Mouse (Mus musculus): ENCODE measurements around the gene Nmnat3.

Gene Nmnat3

GRCm38 (mm10) chr9:98354919-98355318 is 67.7 kb downstream of the Nmnat3 start:
- in situ Hi-C loops (cut with MboI): no loop called here

- in situ Hi-C loops (cut with MboI): no loop called here
Observed at GRCm38 (mm10) chr9:98361047-98361446, 73.8 kb downstream of the Nmnat3 start.

GRCm38 (mm10) chr9:98366075-98366474 is 78.8 kb downstream of the Nmnat3 start:
- in situ Hi-C loops (cut with MboI): no loop called here

- in situ Hi-C loops (cut with MboI): no loop called here
Observed at GRCm38 (mm10) chr9:98367333-98367962, 80.2 kb downstream of the Nmnat3 start.

- in situ Hi-C loops (cut with MboI): no loop called here
Observed at GRCm38 (mm10) chr9:98369707-98370106, 82.5 kb downstream of the Nmnat3 start.

GRCm38 (mm10) chr9:98373358-98373757 is 86.1 kb downstream of the Nmnat3 start:
- in situ Hi-C loops (cut with MboI): no loop called here

- in situ Hi-C loops (cut with MboI): no loop called here
Observed at GRCm38 (mm10) chr9:98374897-98375296, 87.7 kb downstream of the Nmnat3 start.

- in situ Hi-C loops (cut with MboI): no loop called here
Observed at GRCm38 (mm10) chr9:98375329-98376170, 88.3 kb downstream of the Nmnat3 start.

- in situ Hi-C loops (cut with MboI): no loop called here
Observed at GRCm38 (mm10) chr9:98379736-98380135, 92.5 kb downstream of the Nmnat3 start.

GRCm38 (mm10) chr9:98380593-98380992 is 93.4 kb downstream of the Nmnat3 start:
- in situ Hi-C loops (cut with MboI): no loop called here

- in situ Hi-C loops (cut with MboI): no loop called here
Observed at GRCm38 (mm10) chr9:98387741-98388632, 100.8 kb downstream of the Nmnat3 start.

GRCm38 (mm10) chr9:98388633-98388965 is 101.4 kb downstream of the Nmnat3 start:
- in situ Hi-C loops (cut with MboI): no loop called here

GRCm38 (mm10) chr9:98393496-98393895 is 106.3 kb downstream of the Nmnat3 start:
- in situ Hi-C loops (cut with MboI): no loop called here

- in situ Hi-C loops (cut with MboI): no loop called here
Observed at GRCm38 (mm10) chr9:98397211-98397610, 110.0 kb downstream of the Nmnat3 start.

- in situ Hi-C loops (cut with MboI): no loop called here
Observed at GRCm38 (mm10) chr9:98397866-98398265, 110.6 kb downstream of the Nmnat3 start.

GRCm38 (mm10) chr9:98400185-98400894 is 113.1 kb downstream of the Nmnat3 start:
- in situ Hi-C loops (cut with MboI): no loop called here

- in situ Hi-C loops (cut with MboI): no loop called here
Observed at GRCm38 (mm10) chr9:98401611-98402010, 114.4 kb downstream of the Nmnat3 start.

- in situ Hi-C loops (cut with MboI): no loop called here
Observed at GRCm38 (mm10) chr9:98407771-98408170, 120.5 kb downstream of the Nmnat3 start.

GRCm38 (mm10) chr9:98409137-98409536 is 121.9 kb downstream of the Nmnat3 start:
- in situ Hi-C loops (cut with MboI): no loop called here

GRCm38 (mm10) chr9:98415427-98415826 is 128.2 kb downstream of the Nmnat3 start:
- in situ Hi-C loops (cut with MboI): no loop called here

GRCm38 (mm10) chr9:98417919-98418318 is 130.7 kb downstream of the Nmnat3 start:
- in situ Hi-C loops (cut with MboI): no loop called here

- in situ Hi-C loops (cut with MboI): no loop called here
Observed at GRCm38 (mm10) chr9:98418346-98418745, 131.1 kb downstream of the Nmnat3 start.
